Mouse (Mus musculus): ENCODE data around the gene Neurl4.
A peak's percentile ranks its signal among the peaks of the same experiment; 100 is the strongest.
"Not testable (repeated sequence)": the region's sequence is repeated elsewhere in the genome, so short reads cannot be mapped to it uniquely, and the experiment has no call there.

Neurl4 gene

GRCm38 (mm10) chr11:69914372-69914764, 13.5 kb downstream of the Neurl4 start:
- peak; percentile 52 to 65 for DNase-seq

GRCm38 (mm10) chr11:69914917-69915430, 14.1 kb downstream of the Neurl4 start:
- no peak for DNase-seq

- no peak for DNase-seq
Observed at GRCm38 (mm10) chr11:69915667-69916627, 15.1 kb downstream of the Neurl4 start.

- DNase-seq = not testable (repeated sequence)
Observed at GRCm38 (mm10) chr11:69916652-69917378, 15.9 kb downstream of the Neurl4 start.

GRCm38 (mm10) chr11:69917379-69917948, 16.6 kb downstream of the Neurl4 start:
- no peak for DNase-seq

GRCm38 (mm10) chr11:69918118-69918517, 17.2 kb downstream of the Neurl4 start:
- no peak for DNase-seq

GRCm38 (mm10) chr11:69919053-69919452, 18.2 kb downstream of the Neurl4 start:
- no peak for DNase-seq

GRCm38 (mm10) chr11:69919661-69920265, 18.9 kb downstream of the Neurl4 start:
- peak; percentile 81 to 90 for DNase-seq

GRCm38 (mm10) chr11:69920266-69921031, 19.6 kb downstream of the Neurl4 start:
- DNase-seq = peak; percentile 64 to 80

GRCm38 (mm10) chr11:69921114-69922011, 20.5 kb downstream of the Neurl4 start, which contains the start of gene Eif5a:
TSS of gene Eif5a (minus strand) at chr11:69921958.
- peak; percentile 100 for DNase-seq

GRCm38 (mm10) chr11:69922012-69922756, 21.3 kb downstream of the Neurl4 start:
- peak in 1 of 2 experiments; percentile 40 for DNase-seq

GRCm38 (mm10) chr11:69922796-69923195, 21.9 kb downstream of the Neurl4 start:
- no peak for DNase-seq

- no peak for DNase-seq
Observed at GRCm38 (mm10) chr11:69927501-69927900, 26.6 kb downstream of the Neurl4 start.

- DNase-seq = no peak
Observed at GRCm38 (mm10) chr11:69929712-69930111, 28.8 kb downstream of the Neurl4 start.

- DNase-seq = not testable (repeated sequence)
Observed at GRCm38 (mm10) chr11:69930176-69930575, 29.3 kb downstream of the Neurl4 start.

- DNase-seq = no peak
Observed at GRCm38 (mm10) chr11:69930967-69931537, 30.2 kb downstream of the Neurl4 start.

GRCm38 (mm10) chr11:69931769-69932168, 30.9 kb downstream of the Neurl4 start:
- DNase-seq = no peak

GRCm38 (mm10) chr11:69932254-69932653, 31.4 kb downstream of the Neurl4 start:
- DNase-seq = no peak

GRCm38 (mm10) chr11:69933066-69933465, 32.2 kb downstream of the Neurl4 start:
- DNase-seq = no peak
